ENCODE assay signal across 21 mouse cellular contexts in the genomic region with DNA sequence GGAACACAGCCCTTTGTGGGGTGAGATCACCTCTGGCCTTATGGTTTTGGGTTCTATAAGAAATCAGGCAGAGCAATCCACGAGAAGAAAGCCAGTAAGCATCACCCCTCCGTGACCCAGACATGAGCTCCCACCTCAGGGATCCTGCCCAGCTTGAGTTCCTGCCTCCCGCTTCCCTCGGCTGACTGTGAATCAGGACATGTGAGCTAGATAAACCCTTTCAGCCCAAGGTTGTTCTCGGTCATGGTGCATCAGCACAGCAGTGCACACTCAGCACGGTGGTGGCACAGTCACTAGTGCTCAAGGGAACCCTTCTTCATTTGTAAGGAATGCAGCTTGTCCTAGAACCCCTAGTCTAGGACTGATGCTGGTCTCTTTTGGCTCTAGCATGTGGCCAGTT.
"Had no signal": no experiment of that assay in that cellular context is flagged by ENCODE, and none has a peak within 500 bp of the region (broad histone marks: within the 10 kb centered on the region; RNA-seq: fewer than 3 reads in every experiment).

No protein-coding gene starts in this region.

- H3K27ac ChIP-seq: kidney, postnatal 0 days; layer of hippocampus, adult 2 months; limb, embryonic 13.5 days; liver, embryonic 12.5 days; liver, embryonic 15.5 days; lung, embryonic 15.5 days; midbrain, embryonic 10.5 days; midbrain, embryonic 13.5 days; stomach, postnatal 0 days had no signal

- H3K9me3 ChIP-seq: limb, embryonic 13.5 days; liver, embryonic 12.5 days; liver, embryonic 15.5 days; lung, embryonic 15.5 days; midbrain, embryonic 10.5 days; midbrain, embryonic 13.5 days had no signal

- H3K27me3 ChIP-seq: limb, embryonic 13.5 days; liver, embryonic 12.5 days; liver, embryonic 15.5 days; lung, embryonic 15.5 days; midbrain, embryonic 13.5 days had no signal

- H3K36me3 ChIP-seq: midbrain, embryonic 13.5 days had no signal

- H3K4me3 ChIP-seq: layer of hippocampus, adult 2 months; limb, embryonic 13.5 days; liver, embryonic 12.5 days; liver, embryonic 15.5 days; lung, embryonic 15.5 days; midbrain, embryonic 10.5 days; midbrain, embryonic 13.5 days had no signal

- DNase-seq: kidney, adult 2 months; kidney, postnatal 25 days; layer of hippocampus, adult 9-11 months; liver; lung, adult 18-20 months; lung, postnatal 14 days; lung, postnatal 4 days; right cerebral cortex, adult 18-20 months; right cerebral cortex, postnatal 14 days; right cerebral cortex, postnatal 4 days; thymus, adult 2 months; thymus, postnatal 14 days had no signal

- H3K4me2 ChIP-seq: limb, embryonic 13.5 days; liver, embryonic 12.5 days; liver, embryonic 15.5 days; lung, embryonic 15.5 days; midbrain, embryonic 13.5 days had no signal
